Mouse (Mus musculus): ENCODE results near the gene Antxrl.
A peak's percentile ranks its signal among the peaks of the same experiment; 100 is the strongest.

The Antxrl gene

GRCm38 (mm10) chr14:34052516-34052915 lies at the start of gene Antxrl:
Gene Antxrl (plus strand): TSS chr14:34052707.
- no peak for DNase-seq

- no peak for DNase-seq
Measured at GRCm38 (mm10) chr14:34015063-34015462, 37.4 kb upstream of the Antxrl start, which contains the start of gene Gm30083. Gene Gm30083 (minus strand): TSS chr14:34015182.

- DNase-seq = no peak
Measured at GRCm38 (mm10) chr14:34016381-34016780, 36.1 kb upstream of the Antxrl start, which contains the start of gene Gm5460. Gene Gm5460 (plus strand): TSS chr14:34016758.

- DNase-seq = no peak
Measured at GRCm38 (mm10) chr14:34016938-34017337, 35.6 kb upstream of the Antxrl start.

- DNase-seq = no peak
Measured at GRCm38 (mm10) chr14:34026710-34027109, 25.8 kb upstream of the Antxrl start.

GRCm38 (mm10) chr14:34033841-34034610 lies 18.5 kb upstream of the Antxrl start:
- DNase-seq = no peak

- no peak for DNase-seq
Measured at GRCm38 (mm10) chr14:34041241-34041640, 11.3 kb upstream of the Antxrl start.

- DNase-seq = no peak
Measured at GRCm38 (mm10) chr14:34043341-34043740, 9.2 kb upstream of the Antxrl start.

GRCm38 (mm10) chr14:34050101-34050779 lies 2.3 kb upstream of the Antxrl start:
- DNase-seq = no peak

- DNase-seq = no peak
Measured at GRCm38 (mm10) chr14:34071665-34072064, 19.2 kb downstream of the Antxrl start.

- no peak for DNase-seq
Measured at GRCm38 (mm10) chr14:34075346-34075745, 22.8 kb downstream of the Antxrl start.

- no peak for DNase-seq
Measured at GRCm38 (mm10) chr14:34077222-34077621, 24.7 kb downstream of the Antxrl start.

GRCm38 (mm10) chr14:34078293-34078692 lies 25.8 kb downstream of the Antxrl start:
- no peak for DNase-seq

- peak; percentile 54 to 65 for DNase-seq
Measured at GRCm38 (mm10) chr14:34080321-34080997, 28.0 kb downstream of the Antxrl start.

GRCm38 (mm10) chr14:34085731-34086130 lies 33.2 kb downstream of the Antxrl start, which contains the start of gene Anxa8:
Gene Anxa8 (plus strand): TSS chr14:34085981.
- DNase-seq = peak; percentile 64 to 76

- DNase-seq = no peak
Measured at GRCm38 (mm10) chr14:34086806-34087205, 34.3 kb downstream of the Antxrl start.

GRCm38 (mm10) chr14:34087856-34088398 lies 35.4 kb downstream of the Antxrl start:
- DNase-seq = no peak

GRCm38 (mm10) chr14:34089796-34090195 lies 37.3 kb downstream of the Antxrl start:
- DNase-seq = no peak

GRCm38 (mm10) chr14:34091475-34091874 lies 39.0 kb downstream of the Antxrl start:
- DNase-seq = no peak

GRCm38 (mm10) chr14:34092856-34093255 lies 40.3 kb downstream of the Antxrl start:
- DNase-seq = no peak

- DNase-seq = no peak
Measured at GRCm38 (mm10) chr14:34096161-34096560, 43.7 kb downstream of the Antxrl start.

- DNase-seq = no peak
Measured at GRCm38 (mm10) chr14:34102601-34103000, 50.1 kb downstream of the Antxrl start, which contains the start of gene A630023A22Rik. Gene A630023A22Rik (minus strand): TSS chr14:34102754.

GRCm38 (mm10) chr14:34103855-34104254 lies 51.3 kb downstream of the Antxrl start:
- no peak for DNase-seq
